Mouse (Mus musculus): ENCODE results near the gene Card10. TPM values are rescaled to one million over a fixed set of nuclear protein-coding genes. Genes with fewer than 3 reads are reported as not detected.

Gene Card10
- total and polyA plus RNA-seq, 2 experiments from 2014 or later = 0.94 to 2.6 TPM

- no peak for ATAC-seq
- WGBS = 65% methylated on average over 5 of the region's 5 CpGs
Measured at GRCm38 (mm10) chr15:78784520-78784919, 18.3 kb downstream of the Card10 start.

GRCm38 (mm10) chr15:78782348-78783103 is 20.3 kb downstream of the Card10 start:
- H3K36me3 ChIP-seq (ENCODE audit: insufficient read depth, low read length) = no peaks in the 10 kb centered on the region
- no peak overlapping the region for H3K4me2 ChIP-seq (ENCODE audit: low read depth, low read length)
- H3K9ac ChIP-seq (replicated peaks; ENCODE audit: low read length) = no peak overlapping the region
- no peaks in the 10 kb centered on the region for H3K4me1 ChIP-seq (ENCODE audit: insufficient read depth, low read length)
- no peak overlapping the region for H3K27ac ChIP-seq
- no peak for TF ChIP-seq CTCF (IDR thresholded peaks at IDR 0.05; ENCODE audit: low read depth)
- no peaks in the 10 kb centered on the region for H3K9me3 ChIP-seq (ENCODE audit: low read length)
- H3K4me3 ChIP-seq (ENCODE audit: low read length) = no peak overlapping the region
- H3K27me3 ChIP-seq (ENCODE audit: insufficient read depth, low read length) = no peaks in the 10 kb centered on the region
- ATAC-seq (no peak), DNase-seq (ENCODE audit: low spot score) (no peak)
- WGBS = 67% methylated on average over 14 of the region's 14 CpGs

More at GRCm38 (mm10) chr15:78784520-78784919, 18.3 kb downstream of the Card10 start:
- no peak for TF ChIP-seq CTCF (IDR thresholded peaks at IDR 0.05; ENCODE audit: low read depth)
- Histone ChIP-seq H3K4me3 (ENCODE audit: low read length) (no peak overlapping the region), H3K27me3 (ENCODE audit: insufficient read depth, low read length) (no peaks in the 10 kb centered on the region), H3K27ac (no peak overlapping the region), H3K9me3 (ENCODE audit: low read length) (no peaks in the 10 kb centered on the region), H3K4me1 (ENCODE audit: insufficient read depth, low read length) (no peaks in the 10 kb centered on the region), H3K4me2 (ENCODE audit: low read depth, low read length) (no peak overlapping the region), H3K36me3 (ENCODE audit: insufficient read depth, low read length) (no peaks in the 10 kb centered on the region), H3K9ac (replicated peaks; ENCODE audit: low read length) (no peak overlapping the region)
- no peak for DNase-seq (ENCODE audit: low spot score)

GRCm38 (mm10) chr15:78780908-78781307 is 21.9 kb downstream of the Card10 start:
- 87% methylated on average over 7 of the region's 7 CpGs for WGBS
- no peak for TF ChIP-seq CTCF (IDR thresholded peaks at IDR 0.05; ENCODE audit: low read depth)
- H3K27ac ChIP-seq = no peak overlapping the region

GRCm38 (mm10) chr15:78780359-78780758 is 22.5 kb downstream of the Card10 start:
- no peak overlapping the region for H3K27ac ChIP-seq
- no peaks in the 10 kb centered on the region for H3K27me3 ChIP-seq (ENCODE audit: insufficient read depth, low read length)
- H3K4me2 ChIP-seq (ENCODE audit: low read depth, low read length) = no peak overlapping the region
- no peak for ATAC-seq
- no peak for TF ChIP-seq CTCF (IDR thresholded peaks at IDR 0.05; ENCODE audit: low read depth)
- WGBS = 92% methylated on average over 14 of the region's 14 CpGs
- H3K4me3 ChIP-seq (ENCODE audit: low read length) = no peak overlapping the region
- no peaks in the 10 kb centered on the region for H3K36me3 ChIP-seq (ENCODE audit: insufficient read depth, low read length)
- no peak overlapping the region for H3K9ac ChIP-seq (replicated peaks; ENCODE audit: low read length)
- no peak for DNase-seq (ENCODE audit: low spot score)
- H3K9me3 ChIP-seq (ENCODE audit: low read length) = no peaks in the 10 kb centered on the region
- no peaks in the 10 kb centered on the region for H3K4me1 ChIP-seq (ENCODE audit: insufficient read depth, low read length)

More at GRCm38 (mm10) chr15:78780908-78781307, 21.9 kb downstream of the Card10 start:
- Histone ChIP-seq H3K36me3 (ENCODE audit: insufficient read depth, low read length) (no peaks in the 10 kb centered on the region), H3K4me2 (ENCODE audit: low read depth, low read length) (no peak overlapping the region), H3K9me3 (ENCODE audit: low read length) (no peaks in the 10 kb centered on the region), H3K27me3 (ENCODE audit: insufficient read depth, low read length) (no peaks in the 10 kb centered on the region), H3K9ac (replicated peaks; ENCODE audit: low read length) (no peak overlapping the region), H3K4me3 (ENCODE audit: low read length) (no peak overlapping the region), H3K4me1 (ENCODE audit: insufficient read depth, low read length) (no peaks in the 10 kb centered on the region)
- no peak for DNase-seq (ENCODE audit: low spot score)
- no peak for ATAC-seq

GRCm38 (mm10) chr15:78779690-78780089 is 23.2 kb downstream of the Card10 start:
- ATAC-seq (no peak), DNase-seq (ENCODE audit: low spot score) (no peak)
- Histone ChIP-seq H3K4me3 (ENCODE audit: low read length) (no peak overlapping the region), H3K27ac (no peak overlapping the region), H3K36me3 (ENCODE audit: insufficient read depth, low read length) (no peaks in the 10 kb centered on the region), H3K9me3 (ENCODE audit: low read length) (no peaks in the 10 kb centered on the region), H3K9ac (replicated peaks; ENCODE audit: low read length) (no peak overlapping the region), H3K4me2 (ENCODE audit: low read depth, low read length) (no peak overlapping the region), H3K4me1 (ENCODE audit: insufficient read depth, low read length) (no peaks in the 10 kb centered on the region), H3K27me3 (ENCODE audit: insufficient read depth, low read length) (no peaks in the 10 kb centered on the region)
- 81% methylated on average over 5 of the region's 5 CpGs for WGBS
- TF ChIP-seq CTCF (IDR thresholded peaks at IDR 0.05; ENCODE audit: low read depth) = no peak

GRCm38 (mm10) chr15:78779253-78779652 is 23.6 kb downstream of the Card10 start:
- no peak for DNase-seq (ENCODE audit: low spot score)
- ATAC-seq = 0 out of 2 replicates have a peak, but pooled peaks have one; percentile 16
- Histone ChIP-seq H3K4me1 (ENCODE audit: insufficient read depth, low read length) (no peaks in the 10 kb centered on the region), H3K27ac (no peak overlapping the region), H3K9ac (replicated peaks; ENCODE audit: low read length) (no peak overlapping the region), H3K4me3 (ENCODE audit: low read length) (no peak overlapping the region), H3K27me3 (ENCODE audit: insufficient read depth, low read length) (no peaks in the 10 kb centered on the region), H3K36me3 (ENCODE audit: insufficient read depth, low read length) (no peaks in the 10 kb centered on the region), H3K9me3 (ENCODE audit: low read length) (no peaks in the 10 kb centered on the region), H3K4me2 (ENCODE audit: low read depth, low read length) (no peak overlapping the region)
- TF ChIP-seq CTCF (IDR thresholded peaks at IDR 0.05; ENCODE audit: low read depth) = no peak
- 69% methylated on average over 8 of the region's 8 CpGs for WGBS
